8 mouse cellular contexts compared by ENCODE assay signal in genomic region chr7:126986319-126986718, GRCm38 (mm10). TPM values are rescaled to one million over a fixed set of nuclear protein-coding genes. Genes with fewer than 3 reads are reported as not detected.
DNase-seq lines count a peak whose midpoint lies in the region; ATAC-seq and TF ChIP-seq lines count a peak whose summit lies in the region.

No protein-coding gene starts in this region.

- TF ChIP-seq EP300 in heart, adult 2 months (IDR thresholded peaks at IDR 0.05; ENCODE audit: insufficient read depth, low read depth, low read length): 0 out of 2 replicates have a peak, but pooled peaks have one; percentile 6
- no peak for TF ChIP-seq EP300 in liver, embryonic 14.5 days (IDR thresholded peaks at IDR 0.05; ENCODE audit: low read depth)

- H3K36me3 ChIP-seq in heart, adult 2 months (ENCODE audit: control insufficient read depth, insufficient read depth, low read length): no peaks in the 10 kb centered on the region
- H3K36me3 ChIP-seq in heart, embryonic 10.5 days: peaks cover 6% of the 10 kb centered on the region; the same call in 1 of the 2 replicates
- H3K36me3 ChIP-seq in E14TG2a.4 (ENCODE audit: insufficient read depth, low read length): peaks cover 40% of the 10 kb centered on the region
- no peaks in the 10 kb centered on the region for H3K36me3 ChIP-seq in liver, embryonic 14.5 days (replicated peaks; ENCODE audit: control insufficient read depth, insufficient read depth, low read depth)
- H3K36me3 ChIP-seq in splenic B cell, adult 2 months (ENCODE audit: control insufficient read depth, insufficient read depth, low read length, poor library complexity, severe bottlenecking): peaks cover 2% of the 10 kb centered on the region
- no peaks in the 10 kb centered on the region for H3K36me3 ChIP-seq in forebrain, embryonic 11.5 days (ENCODE audit: control insufficient read depth, insufficient read depth, low read length)

- TF ChIP-seq POLR2A in heart, adult 2 months (IDR thresholded peaks at IDR 0.05; ENCODE audit: insufficient read depth, low read depth, low read length): no peak

- no peaks in the 10 kb centered on the region for H3K27me3 ChIP-seq in heart, adult 2 months (ENCODE audit: control insufficient read depth, insufficient read depth, low read length)
- peaks cover 19% of the 10 kb centered on the region; the same call in 1 of the 2 replicates for H3K27me3 ChIP-seq in heart, embryonic 10.5 days (ENCODE audit: insufficient read depth, poor library complexity, severe bottlenecking)
- no peaks in the 10 kb centered on the region for H3K27me3 ChIP-seq in E14TG2a.4 (ENCODE audit: insufficient read depth, low read length)
- no peaks in the 10 kb centered on the region for H3K27me3 ChIP-seq in liver, embryonic 14.5 days (ENCODE audit: control insufficient read depth, insufficient read depth, low read length)
- no peaks in the 10 kb centered on the region for H3K27me3 ChIP-seq in splenic B cell, adult 2 months (ENCODE audit: control insufficient read depth, insufficient read depth, low read length, poor library complexity, severe bottlenecking)
- no peaks in the 10 kb centered on the region for H3K27me3 ChIP-seq in forebrain, embryonic 11.5 days (ENCODE audit: control insufficient read depth, insufficient read depth, low read length)

- no peaks in the 10 kb centered on the region for H3K4me1 ChIP-seq in heart, adult 2 months (ENCODE audit: control insufficient read depth, insufficient read depth, low read length)
- 0 out of 2 replicates have a peak, but pooled peaks cover 12% of the 10 kb centered on the region for H3K4me1 ChIP-seq in heart, embryonic 10.5 days
- peaks cover 44% of the 10 kb centered on the region for H3K4me1 ChIP-seq in E14TG2a.4 (replicated peaks; ENCODE audit: low read depth, low read length)
- no peaks in the 10 kb centered on the region for H3K4me1 ChIP-seq in liver, embryonic 14.5 days (replicated peaks; ENCODE audit: control insufficient read depth in 2 of 2, insufficient read depth in 2 of 2, low read length in 1 of 2)
- H3K4me1 ChIP-seq in forebrain, embryonic 11.5 days (replicated peaks; ENCODE audit: control insufficient read depth, insufficient read depth, low read length): no peaks in the 10 kb centered on the region

- H3K9ac ChIP-seq in heart, adult 2 months (ENCODE audit: low read depth, low read length): no peak overlapping the region
- H3K9ac ChIP-seq in liver, embryonic 14.5 days (replicated peaks): no peak overlapping the region
- H3K9ac ChIP-seq in forebrain, embryonic 11.5 days (ENCODE audit: low read length): no peak overlapping the region

- 45% methylated on average over 9 of the region's 9 CpGs for WGBS in heart, adult 2 months
- WGBS in heart, embryonic 10.5 days: 37% methylated on average over 9 of the region's 9 CpGs
- WGBS in liver, embryonic 14.5 days (ENCODE audit: insufficient replicate concordance): 41% methylated on average over 9 of the region's 9 CpGs
- WGBS in forebrain, embryonic 11.5 days: 47% methylated on average over 9 of the region's 9 CpGs

- H3K27ac ChIP-seq in heart, adult 2 months: no peak overlapping the region
- no peak overlapping the region for H3K27ac ChIP-seq in heart, embryonic 10.5 days
- no peak overlapping the region for H3K27ac ChIP-seq in liver, embryonic 14.5 days
- H3K27ac ChIP-seq in forebrain, embryonic 11.5 days (ENCODE audit: low read depth, low read length): no peak overlapping the region

- no peaks in the 10 kb centered on the region for H3K9me3 ChIP-seq in heart, embryonic 10.5 days
- no peaks in the 10 kb centered on the region for H3K9me3 ChIP-seq in E14TG2a.4 (ENCODE audit: low read length)
- H3K9me3 ChIP-seq in liver, embryonic 14.5 days (ENCODE audit: control insufficient read depth, low read length): no peaks in the 10 kb centered on the region
- no peaks in the 10 kb centered on the region for H3K9me3 ChIP-seq in forebrain, embryonic 11.5 days (ENCODE audit: control insufficient read depth, low read length)

- no peak for ATAC-seq in liver, embryonic 14.5 days (ENCODE audit: insufficient read depth)
- no peak for ATAC-seq in forebrain, embryonic 11.5 days (replicated peaks; ENCODE audit: low FRiP score)

- no peak overlapping the region for H3K4me3 ChIP-seq in heart, adult 2 months
- H3K4me3 ChIP-seq in heart, embryonic 10.5 days: no peak overlapping the region
- H3K4me3 ChIP-seq in E14TG2a.4 (replicated peaks; ENCODE audit: low read length): 0 out of 2 replicates have a peak overlapping the region, but pooled peaks have one; percentile 21
- H3K4me3 ChIP-seq in liver, embryonic 14.5 days (ENCODE audit: insufficient read depth in 1 of 2, low read depth in 2 of 2, low read length in 2 of 2): no peak overlapping the region
- no peak overlapping the region for H3K4me3 ChIP-seq in forebrain, embryonic 11.5 days (ENCODE audit: low read depth, low read length)

- peak; percentile 45 to 48 for DNase-seq in heart, adult 2 months
- DNase-seq in heart, embryonic 10.5 days (ENCODE audit: low spot score): no peak
- peak; percentile 87 for DNase-seq in cerebellum, adult 11-12 months
- DNase-seq in induced T-regulatory cell, adult 2 months (ENCODE audit: low read depth): peak; percentile 48
- DNase-seq in liver, embryonic 14.5 days (ENCODE audit: low read depth in 3 of 3, low spot score in 3 of 3): no peak
- peak; percentile 42 for DNase-seq in splenic B cell, adult 2 months (ENCODE audit: low read depth, low spot score)
- DNase-seq in forebrain, embryonic 11.5 days (ENCODE audit: low spot score): no peak

- no peak overlapping the region for H3K4me2 ChIP-seq in liver, embryonic 14.5 days (ENCODE audit: low read depth)
- no peak overlapping the region for H3K4me2 ChIP-seq in forebrain, embryonic 11.5 days (ENCODE audit: low read depth, low read length, severe bottlenecking)

- H3K79me2 ChIP-seq in heart, adult 2 months (replicated peaks; ENCODE audit: control insufficient read depth, insufficient read depth, low read length): no peaks in the 10 kb centered on the region

- TF ChIP-seq CTCF in heart, adult 2 months (IDR thresholded peaks at IDR 0.05): peak; percentile 73
- no peak; the same call in 1 of the 2 replicates for TF ChIP-seq CTCF in E14TG2a.4 (conservative IDR thresholded peaks at IDR 0.05; ENCODE audit: low read length)
- TF ChIP-seq CTCF in liver, embryonic 14.5 days (IDR thresholded peaks at IDR 0.05; ENCODE audit: low read depth): peak; percentile 64

- intact Hi-C loops in heart, adult 2 months (cut with DNase I): loop anchor here (2.0 kb wide), 1 partner anchor 118 kb away; no protein-coding TSS in a partner anchor

RNA-seq across cellular contexts. Expression of gene Cdiptos, which starts 10.4 kb away (rescaled TPM):
- under 1 TPM in 1 of 2 experiments, not detected in 1; 0.39 TPM for total RNA-seq in heart, adult 2 months (2021)
- 2.0 and 2.5 TPM in 2 replicates for polyA plus RNA-seq in heart, adult 2 months (2012; rRNA removed)
- polyA plus RNA-seq in heart, embryonic 10.5 days (2016; fragmentation: Nextera tagmentation; extraction: Ambion mirVana): 1.3 and 1.5 TPM in 2 replicates
- polyA plus RNA-seq in liver, embryonic 14.5 days (2012; rRNA removed): 0.18 and 0.52 TPM in 2 replicates
- polyA plus RNA-seq in liver, embryonic 14.5 days (2014; fragmentation: Nextera tagmentation; extraction: Ambion mirVana): 0.20 and 0.64 TPM in 2 replicates
- polyA plus RNA-seq in forebrain, embryonic 11.5 days (2014; fragmentation: Nextera tagmentation; extraction: Ambion mirVana): 0.88 and 1.4 TPM in 2 replicates

RNA-seq across cellular contexts. Expression of gene Cdipt, which starts 10.6 kb away (rescaled TPM):
- 10 to 100 TPM; 44.4 to 45.9 TPM for total RNA-seq in heart, adult 2 months (2021)
- 133 and 170 TPM in 2 replicates for polyA plus RNA-seq in heart, adult 2 months (2012; rRNA removed)
- polyA plus RNA-seq in heart, embryonic 10.5 days (2016; fragmentation: Nextera tagmentation; extraction: Ambion mirVana): 87.4 and 89.3 TPM in 2 replicates
- 36.4 and 45.9 TPM in 2 replicates for polyA plus RNA-seq in liver, embryonic 14.5 days (2012; rRNA removed)
- polyA plus RNA-seq in liver, embryonic 14.5 days (2014; fragmentation: Nextera tagmentation; extraction: Ambion mirVana): 32.6 and 34.3 TPM in 2 replicates
- polyA plus RNA-seq in forebrain, embryonic 11.5 days (2014; fragmentation: Nextera tagmentation; extraction: Ambion mirVana): 68.0 and 78.7 TPM in 2 replicates

RNA-seq across cellular contexts. Expression of gene Mvp, which starts 28.1 kb away (rescaled TPM):
- 10 to 100 TPM; 50.4 to 59.1 TPM for total RNA-seq in heart, adult 2 months (2021)
- 48.8 and 50.7 TPM in 2 replicates for polyA plus RNA-seq in heart, adult 2 months (2012; rRNA removed)
- 8.4 and 9.9 TPM in 2 replicates for polyA plus RNA-seq in heart, embryonic 10.5 days (2016; fragmentation: Nextera tagmentation; extraction: Ambion mirVana)
- polyA plus RNA-seq in liver, embryonic 14.5 days (2012; rRNA removed): 3.8 and 4.5 TPM in 2 replicates
- 5.5 and 5.6 TPM in 2 replicates for polyA plus RNA-seq in liver, embryonic 14.5 days (2014; fragmentation: Nextera tagmentation; extraction: Ambion mirVana)
- polyA plus RNA-seq in forebrain, embryonic 11.5 days (2014; fragmentation: Nextera tagmentation; extraction: Ambion mirVana): 3.9 and 4.4 TPM in 2 replicates

RNA-seq across cellular contexts. Expression of gene Pagr1b, which starts 30.0 kb away (rescaled TPM):
- not detected for total RNA-seq in heart, adult 2 months (2021)
- polyA plus RNA-seq in heart, adult 2 months (2012; rRNA removed): not detected in 2 replicates
- polyA plus RNA-seq in heart, embryonic 10.5 days (2016; fragmentation: Nextera tagmentation; extraction: Ambion mirVana): 0.41 TPM in 1 of 2 replicates, not detected in the other
- polyA plus RNA-seq in liver, embryonic 14.5 days (2012; rRNA removed): 0.10 and 0.30 TPM in 2 replicates
- not detected in 2 replicates for polyA plus RNA-seq in liver, embryonic 14.5 days (2014; fragmentation: Nextera tagmentation; extraction: Ambion mirVana)
- polyA plus RNA-seq in forebrain, embryonic 11.5 days (2014; fragmentation: Nextera tagmentation; extraction: Ambion mirVana): not detected in 2 replicates

RNA-seq across cellular contexts. Expression of gene Pagr1a, which starts 30.8 kb away (rescaled TPM):
- 10 to 100 TPM; 12.8 to 21.4 TPM for total RNA-seq in heart, adult 2 months (2021)
- polyA plus RNA-seq in heart, adult 2 months (2012; rRNA removed): 3.6 and 4.3 TPM in 2 replicates
- 64.1 and 99.6 TPM in 2 replicates for polyA plus RNA-seq in heart, embryonic 10.5 days (2016; fragmentation: Nextera tagmentation; extraction: Ambion mirVana)
- 8.0 and 15.2 TPM in 2 replicates for polyA plus RNA-seq in liver, embryonic 14.5 days (2012; rRNA removed)
- 27.3 and 32.2 TPM in 2 replicates for polyA plus RNA-seq in liver, embryonic 14.5 days (2014; fragmentation: Nextera tagmentation; extraction: Ambion mirVana)
- 60.5 and 72.4 TPM in 2 replicates for polyA plus RNA-seq in forebrain, embryonic 11.5 days (2014; fragmentation: Nextera tagmentation; extraction: Ambion mirVana)

Comparison
In these comparisons a context has a peak if more than half of its experiments do, and no peak if none do; other contexts are left out.
1. DNase-seq: peak in heart, adult 2 months (2 of 2), cerebellum, adult 11-12 months (single experiment), induced T-regulatory cell, adult 2 months (single experiment) and splenic B cell, adult 2 months (single experiment); none in heart, embryonic 10.5 days (single experiment), liver, embryonic 14.5 days (0 of 3) and forebrain, embryonic 11.5 days (single experiment).